8 mouse cellular contexts compared by ENCODE assay signal in genomic region chr16:42874910-42875851, GRCm38 (mm10). TPM values are rescaled to one million over a fixed set of nuclear protein-coding genes. Genes with fewer than 3 reads are reported as not detected.
A peak's percentile ranks its signal among the peaks of the same experiment; 100 is the strongest.
DNase-seq lines count a peak whose midpoint lies in the region; ATAC-seq and TF ChIP-seq lines count a peak whose summit lies in the region.

No protein-coding gene starts in this region.

- 0 out of 4 replicates have a peak, but pooled peaks of 1 of the 2 experiments have one; percentile 8 for TF ChIP-seq CTCF in CH12.LX (conservative IDR thresholded peaks at IDR 0.05 in 1 of 2, IDR thresholded peaks at IDR 0.05 in 1 of 2; ENCODE audit: low read depth in 2 of 2, low read length in 2 of 2)

- TF ChIP-seq POLR2A in CH12.LX (IDR thresholded peaks at IDR 0.05; ENCODE audit: low read depth, low read length): peak; percentile 67

- under 1% methylated on average over 54 of the region's 54 CpGs for WGBS in forebrain, embryonic 11.5 days
- WGBS in heart, embryonic 16.5 days: under 1% methylated on average over 54 of the region's 54 CpGs
- under 1% methylated on average over 54 of the region's 54 CpGs for WGBS in liver, embryonic 15.5 days (ENCODE audit: insufficient replicate concordance)
- WGBS in neural tube, embryonic 12.5 days: under 1% methylated on average over 54 of the region's 54 CpGs

- dilution Hi-C loops in CH12.LX (cut with MboI; ENCODE audit: extremely low pct_ligation_motif_present, extremely low pct_unique_long_range_greater_than_20kb, low sequenced_read_pairs): no loop called here

- in situ Hi-C loops in CH12.LX (cut with MboI; ENCODE audit: low pct_ligation_motif_present, low pct_unique_long_range_greater_than_20kb, low sequenced_read_pairs): no loop called here

- TF ChIP-seq EP300 in CH12.LX (IDR thresholded peaks at IDR 0.05; ENCODE audit: low read length): no peak

- peak; percentile 97 for ATAC-seq in forebrain, embryonic 11.5 days (replicated peaks; ENCODE audit: low FRiP score)
- ATAC-seq in heart, embryonic 16.5 days (replicated peaks; ENCODE audit: extremely low read depth, insufficient read depth, low FRiP score): peak; percentile 93
- peak; percentile 93 for ATAC-seq in liver, embryonic 15.5 days (ENCODE audit: insufficient read depth)
- peak; percentile 97 for ATAC-seq in neural tube, embryonic 12.5 days (ENCODE audit: low FRiP score, low read depth)

- peak overlapping the region; percentile 68 for H3K27ac ChIP-seq in CH12.LX (ENCODE audit: insufficient read depth, low read depth)
- H3K27ac ChIP-seq in forebrain, embryonic 11.5 days (ENCODE audit: low read depth, low read length): peak overlapping the region; percentile 98
- peak overlapping the region; percentile 99 for H3K27ac ChIP-seq in heart, embryonic 16.5 days (ENCODE audit: low read length)
- H3K27ac ChIP-seq in liver, embryonic 15.5 days (replicated peaks): peak overlapping the region; percentile 92
- peak overlapping the region; percentile 89 for H3K27ac ChIP-seq in neural tube, embryonic 12.5 days

- no peaks in the 10 kb centered on the region for H3K27me3 ChIP-seq in CH12.LX (replicated peaks)
- no peaks in the 10 kb centered on the region for H3K27me3 ChIP-seq in forebrain, embryonic 11.5 days (ENCODE audit: control insufficient read depth, insufficient read depth, low read length)
- H3K27me3 ChIP-seq in heart, embryonic 16.5 days (ENCODE audit: control insufficient read depth, insufficient read depth, low read length): no peaks in the 10 kb centered on the region
- H3K27me3 ChIP-seq in liver, embryonic 15.5 days: no peaks in the 10 kb centered on the region
- no peaks in the 10 kb centered on the region for H3K27me3 ChIP-seq in neural tube, embryonic 12.5 days (replicated peaks)

- peaks cover 0 to 21% of the 10 kb centered on the region in 2 experiments; a peak in 2 of 4 replicates for H3K4me1 ChIP-seq in CH12.LX (ENCODE audit: control insufficient read depth in 1 of 2, insufficient read depth in 2 of 2)
- H3K4me1 ChIP-seq in forebrain, embryonic 11.5 days (replicated peaks; ENCODE audit: control insufficient read depth, insufficient read depth, low read length): 0 out of 2 replicates have a peak, but pooled peaks cover 2% of the 10 kb centered on the region
- H3K4me1 ChIP-seq in heart, embryonic 16.5 days (ENCODE audit: control insufficient read depth, insufficient read depth, low read length): no peaks in the 10 kb centered on the region
- peaks cover 16% of the 10 kb centered on the region for H3K4me1 ChIP-seq in liver, embryonic 15.5 days (replicated peaks)
- H3K4me1 ChIP-seq in neural tube, embryonic 12.5 days: 0 out of 2 replicates have a peak, but pooled peaks cover 6% of the 10 kb centered on the region

- peak overlapping the region; percentile 99 for H3K9ac ChIP-seq in CH12.LX (ENCODE audit: insufficient read depth, low read depth)
- peak overlapping the region; percentile 84 for H3K9ac ChIP-seq in forebrain, embryonic 11.5 days (ENCODE audit: low read length)
- peak overlapping the region; percentile 77 for H3K9ac ChIP-seq in heart, embryonic 16.5 days (ENCODE audit: low read length)
- peak overlapping the region; percentile 68 for H3K9ac ChIP-seq in liver, embryonic 15.5 days
- peak overlapping the region; percentile 59 for H3K9ac ChIP-seq in neural tube, embryonic 12.5 days

- peak overlapping the region; percentile 37 to 75 (median 68) for H3K4me3 ChIP-seq in CH12.LX (replicated peaks in 1 of 3; ENCODE audit: low read depth in 2 of 3, low read length in 2 of 3, poor library complexity in 1 of 3)
- peak overlapping the region; percentile 69 for H3K4me3 ChIP-seq in forebrain, embryonic 11.5 days (ENCODE audit: low read depth, low read length)
- peak overlapping the region; percentile 83 for H3K4me3 ChIP-seq in heart, embryonic 16.5 days (ENCODE audit: low read length)
- peak overlapping the region; percentile 80 for H3K4me3 ChIP-seq in liver, embryonic 15.5 days (replicated peaks)
- peak overlapping the region; percentile 72 for H3K4me3 ChIP-seq in neural tube, embryonic 12.5 days

- no peaks in the 10 kb centered on the region for H3K9me3 ChIP-seq in CH12.LX (replicated peaks; ENCODE audit: low read length)
- H3K9me3 ChIP-seq in forebrain, embryonic 11.5 days (ENCODE audit: control insufficient read depth, low read length): no peaks in the 10 kb centered on the region
- no peaks in the 10 kb centered on the region for H3K9me3 ChIP-seq in heart, embryonic 16.5 days (replicated peaks; ENCODE audit: control insufficient read depth, low read length)
- H3K9me3 ChIP-seq in liver, embryonic 15.5 days (replicated peaks): no peaks in the 10 kb centered on the region
- H3K9me3 ChIP-seq in neural tube, embryonic 12.5 days: no peaks in the 10 kb centered on the region

- no peaks in the 10 kb centered on the region; the same call in 1 of the 2 replicates for H3K79me2 ChIP-seq in CH12.LX (replicated peaks; ENCODE audit: control insufficient read depth, extremely low read depth, insufficient read depth, poor library complexity, severe bottlenecking)

- H3K36me3 ChIP-seq in CH12.LX (replicated peaks in 1 of 2; ENCODE audit: control insufficient read depth in 1 of 2, insufficient read depth in 1 of 2, low read length in 1 of 2): no peaks in the 10 kb centered on the region
- H3K36me3 ChIP-seq in forebrain, embryonic 11.5 days (ENCODE audit: control insufficient read depth, insufficient read depth, low read length): no peaks in the 10 kb centered on the region
- H3K36me3 ChIP-seq in heart, embryonic 16.5 days (ENCODE audit: control insufficient read depth, insufficient read depth): no peaks in the 10 kb centered on the region
- no peaks in the 10 kb centered on the region for H3K36me3 ChIP-seq in liver, embryonic 15.5 days (replicated peaks)
- no peaks in the 10 kb centered on the region for H3K36me3 ChIP-seq in neural tube, embryonic 12.5 days

- DNase-seq in CH12.LX (ENCODE audit: extremely low read depth): peak; percentile 100
- peak; percentile 97 for DNase-seq in c-Kit-positive CD71-positive TER-119-negative erythroid progenitor cells, embryonic 14.5 days (ENCODE audit: low read depth)
- DNase-seq in forebrain, embryonic 11.5 days (ENCODE audit: low spot score): peak; percentile 98
- DNase-seq in kidney, postnatal 36 days: peak; percentile 99 to 100
- DNase-seq in telencephalon, adult 2 months (ENCODE audit: low read depth, low spot score): peak; percentile 100

- TF ChIP-seq RAD21 in CH12.LX (IDR thresholded peaks at IDR 0.05; ENCODE audit: low read depth, low read length): no peak

- H3K4me2 ChIP-seq in CH12.LX (ENCODE audit: insufficient read depth, low read depth, poor library complexity, severe bottlenecking): peak overlapping the region; percentile 95
- H3K4me2 ChIP-seq in forebrain, embryonic 11.5 days (ENCODE audit: low read depth, low read length, severe bottlenecking): peak overlapping the region; percentile 55
- H3K4me2 ChIP-seq in heart, embryonic 16.5 days (ENCODE audit: low read depth, low read length): peak overlapping the region; percentile 72
- H3K4me2 ChIP-seq in liver, embryonic 15.5 days: peak overlapping the region; percentile 85
- H3K4me2 ChIP-seq in neural tube, embryonic 12.5 days (replicated peaks): peak overlapping the region; percentile 55

TF ChIP-seq in CH12.LX, 34 proteins besides CTCF, POLR2A, EP300 and RAD21 (continues in another document):
- no peak for TF ChIP-seq POLR2AphosphoS2 (IDR thresholded peaks at IDR 0.05; ENCODE audit: low read depth, low read length)
- peak; percentile 44 for TF ChIP-seq NRF1 (IDR thresholded peaks at IDR 0.05; ENCODE audit: low read depth, low read length)
- no peak for TF ChIP-seq RCOR1 (conservative IDR thresholded peaks at IDR 0.05; ENCODE audit: low read depth, low read length)
- TF ChIP-seq USF1 (IDR thresholded peaks at IDR 0.05; ENCODE audit: low read depth, low read length): peak; percentile 28
- TF ChIP-seq BHLHE40 (IDR thresholded peaks at IDR 0.05; ENCODE audit: low read depth, low read length): peak; percentile 75
- TF ChIP-seq JUN (IDR thresholded peaks at IDR 0.05; ENCODE audit: insufficient read depth, low read depth, low read length): no peak
- TF ChIP-seq SIN3A (IDR thresholded peaks at IDR 0.05; ENCODE audit: low read length): peak; percentile 42; the same call in 1 of the 2 replicates
- peak; percentile 47; the same call in 1 of the 2 replicates for TF ChIP-seq IRF4 (IDR thresholded peaks at IDR 0.05; ENCODE audit: low read depth, low read length)
- peak; percentile 91 for TF ChIP-seq MAX (IDR thresholded peaks at IDR 0.05; ENCODE audit: low read length)
- peak; percentile 52 for TF ChIP-seq ETS1 (conservative IDR thresholded peaks at IDR 0.05; ENCODE audit: low read depth, low read length)
- peak; percentile 44; the same call in 1 of the 2 replicates for TF ChIP-seq MEF2A (IDR thresholded peaks at IDR 0.05; ENCODE audit: borderline replicate concordance, low read depth, low read length)
- peak; percentile 75 for TF ChIP-seq HCFC1 (IDR thresholded peaks at IDR 0.05; ENCODE audit: low read depth, low read length)
- no peak for TF ChIP-seq JUND (conservative IDR thresholded peaks at IDR 0.05; ENCODE audit: low read depth, low read length)
- peak; percentile 72 for TF ChIP-seq TBP (conservative IDR thresholded peaks at IDR 0.05; ENCODE audit: low read depth, low read length)
- TF ChIP-seq MXI1 (IDR thresholded peaks at IDR 0.05; ENCODE audit: low read depth, low read length): 0 out of 2 replicates have a peak, but pooled peaks have one; percentile 25
- TF ChIP-seq MAFK (IDR thresholded peaks at IDR 0.05; ENCODE audit: insufficient replicate concordance, low read length): no peak
- TF ChIP-seq ZNF384 (IDR thresholded peaks at IDR 0.05; ENCODE audit: low read depth, low read length): no peak
- TF ChIP-seq USF2 (conservative IDR thresholded peaks at IDR 0.05; ENCODE audit: low read depth, low read length): no peak
- TF ChIP-seq NELFE (IDR thresholded peaks at IDR 0.05; ENCODE audit: low read depth, low read length): peak; percentile 68
- TF ChIP-seq CHD2 (IDR thresholded peaks at IDR 0.05; ENCODE audit: low read length): peak; percentile 95
- no peak for TF ChIP-seq SMC3 (IDR thresholded peaks at IDR 0.05; ENCODE audit: low read depth, low read length)
- peak; percentile 81 for TF ChIP-seq ELF1 (IDR thresholded peaks at IDR 0.05; ENCODE audit: low read depth, low read length)

RNA-seq across cellular contexts. Expression of gene Zbtb20, which starts 0.5 kb away (rescaled TPM):
- 58.0 and 60.9 TPM in 2 replicates for total RNA-seq in CH12.LX (2012; rRNA removed)
- total RNA-seq in CH12.LX (2014; rRNA removed): 23.2 and 24.9 TPM in 2 replicates
- polyA plus RNA-seq in CH12.LX (2012; ENCODE audit: insufficient read length, low read depth): 51.6 and 57.2 TPM in 2 replicates
- polyA plus RNA-seq in forebrain, embryonic 11.5 days (2014; fragmentation: Nextera tagmentation; extraction: Ambion mirVana): 54.7 and 56.6 TPM in 2 replicates
- polyA plus RNA-seq in heart, embryonic 16.5 days (2015; fragmentation: Nextera tagmentation; extraction: Ambion mirVana): 43.7 and 45.2 TPM in 2 replicates
- 5.1 and 6.0 TPM in 2 replicates for polyA plus RNA-seq in liver, embryonic 15.5 days (2015; fragmentation: Nextera tagmentation; extraction: Ambion mirVana)
- 59.2 and 65.2 TPM in 2 replicates for polyA plus RNA-seq in neural tube, embryonic 12.5 days (2016; fragmentation: Nextera tagmentation; extraction: Ambion mirVana)

Comparison
In these comparisons a context has a peak if more than half of its experiments do, and no peak if none do; other contexts are left out.
1. Peak in every context shown above with its lines: DNase-seq, ATAC-seq, H3K4me3 ChIP-seq and H3K27ac ChIP-seq.